Mouse (Mus musculus) midbrain, embryonic 14.5 days (tissue): Measurements from ENCODE around the gene Rap1a. TPM values are rescaled to one million over a fixed set of nuclear protein-coding genes. Genes with fewer than 3 reads are reported as not detected.
"Not testable (repeated sequence)": the region's sequence is repeated elsewhere in the genome, so short reads cannot be mapped to it uniquely, and the experiment has no call there.

Experiments used
- ATAC-seq: fragments of 200-750 bp; cut with Nextera tagmentation; 2 replicates; pipeline ENCODE4 v1.8.0; 2017; ENCODE audit warnings: moderate number of reproducible peaks, moderate library complexity; ENCODE audit not compliant: low FRiP score, low TSS enrichment
- DNase-seq: peaks from one replicate; pipeline ENCODE4 v3.0.0-alpha.2; 2015
- H3K27ac ChIP-seq: fragments of 300-500 bp; sonication (generic); replicated peaks from 2 replicates; pipeline ENCODE4 v1.5.1; 2014; ENCODE audit warnings: mild to moderate bottlenecking, low read depth, low read length, moderate library complexity
- H3K27me3 ChIP-seq: fragments of 300-500 bp; sonication (generic); 2 replicates; pipeline ENCODE4 v1.6.1; 2014; ENCODE audit warnings: low read length, control low read depth, mixed read lengths; ENCODE audit not compliant: control insufficient read depth, insufficient read depth
- H3K36me3 ChIP-seq: fragments of 300-500 bp; sonication (generic); 2 replicates; pipeline ENCODE4 v1.6.1; 2014; ENCODE audit warnings: low read length, control low read depth; ENCODE audit not compliant: control insufficient read depth, insufficient read depth
- H3K4me1 ChIP-seq: fragments of 300-500 bp; sonication (generic); 2 replicates; pipeline ENCODE4 v1.6.1; 2014; ENCODE audit warnings: mild to moderate bottlenecking, antibody characterized with exemption, low read length, control low read depth; ENCODE audit not compliant: control insufficient read depth, insufficient read depth
- H3K4me2 ChIP-seq: fragments of 300-500 bp; sonication (generic); 2 replicates; pipeline ENCODE4 v1.6.1; 2014; ENCODE audit warnings: mild to moderate bottlenecking, low read length, moderate library complexity
- H3K4me3 ChIP-seq: fragments of 300-500 bp; sonication (generic); replicated peaks from 2 replicates; pipeline ENCODE4 v1.5.1; 2014; ENCODE audit warnings: low read depth, low read length
- H3K9ac ChIP-seq: fragments of 300-500 bp; sonication (generic); replicated peaks from 2 replicates; pipeline ENCODE4 v1.6.1; 2014; ENCODE audit warnings: mild to moderate bottlenecking, low read length, moderate library complexity
- H3K9me3 ChIP-seq: fragments of 300-500 bp; sonication (generic); 2 replicates; pipeline ENCODE4 v1.6.1; 2016; ENCODE audit warnings: low read length, control low read depth, mixed read lengths; ENCODE audit not compliant: control insufficient read depth
- WGBS: fragments of 180-500 bp; shearing (Covaris S2); extraction: QIAGEN DNeasy Blood & Tissue Kit; methylation state at CpG from one replicate; pipeline ENCODE4 v1.1.7; 2014; 5-methylcytosine and 5-hydroxymethylcytosine counted together
- polyA plus RNA-seq: library from polyadenylated mRNA; unstranded; fragments of >200 nt; fragmentation: Nextera tagmentation; extraction: Ambion mirVana; gene quantifications from 2 replicates; pipeline ENCODE4 v1.2.1, GENCODE M21; 2014

Gene Rap1a
- polyA plus RNA-seq, 1 experiment from 2014 or later = 59.9 TPM

- WGBS = 80% methylated on average over 5 of the region's 5 CpGs
- Histone ChIP-seq H3K9me3 (no peaks in the 10 kb centered on the region), H3K4me1 (peaks cover 21% of the 10 kb centered on the region), H3K4me3 (no peak overlapping the region), H3K4me2 (no peak overlapping the region), H3K27me3 (peaks cover 6% of the 10 kb centered on the region; the same call in 1 of the 2 replicates), H3K9ac (no peak overlapping the region), H3K27ac (no peak overlapping the region), H3K36me3 (no peaks in the 10 kb centered on the region)
- DNase-seq = no peak
- ATAC-seq = no peak
These were observed 99.7 kb downstream of the Rap1a start for GRCm38 (mm10) chr3:105701399-105701798.

- not testable (repeated sequence) for H3K27me3 ChIP-seq, H3K9ac ChIP-seq, H3K9me3 ChIP-seq, ATAC-seq, H3K27ac ChIP-seq, H3K4me3 ChIP-seq, H3K4me2 ChIP-seq, H3K36me3 ChIP-seq, DNase-seq
- WGBS = 43% methylated on average over 1 of the region's 1 CpGs
- peaks cover 22% of the 10 kb centered on the region for H3K4me1 ChIP-seq
These were observed 100.3 kb downstream of the Rap1a start for GRCm38 (mm10) chr3:105700786-105701185.

GRCm38 (mm10) chr3:105699241-105699933 is 101.7 kb downstream of the Rap1a start:
- no peaks in the 10 kb centered on the region for H3K36me3 ChIP-seq
- no peak for ATAC-seq
- H3K4me1 ChIP-seq = peaks cover 25% of the 10 kb centered on the region
- no peak overlapping the region for H3K27ac ChIP-seq
- 65% methylated on average over 3 of the region's 3 CpGs for WGBS
- H3K9ac ChIP-seq = no peak overlapping the region
- no peak overlapping the region for H3K4me2 ChIP-seq
- H3K27me3 ChIP-seq = peaks cover 6% of the 10 kb centered on the region; the same call in 1 of the 2 replicates
- no peaks in the 10 kb centered on the region for H3K9me3 ChIP-seq
- no peak overlapping the region for H3K4me3 ChIP-seq
- no peak for DNase-seq

GRCm38 (mm10) chr3:105698311-105698710 is 102.8 kb downstream of the Rap1a start:
- H3K4me3 ChIP-seq = no peak overlapping the region
- 96% methylated on average over 1 of the region's 1 CpGs for WGBS
- no peaks in the 10 kb centered on the region for H3K36me3 ChIP-seq
- DNase-seq (no peak), ATAC-seq (no peak)
- no peak overlapping the region for H3K27ac ChIP-seq
- peaks cover 25% of the 10 kb centered on the region for H3K4me1 ChIP-seq
- no peak overlapping the region for H3K9ac ChIP-seq
- H3K9me3 ChIP-seq = no peaks in the 10 kb centered on the region
- peaks cover 4% of the 10 kb centered on the region; the same call in 1 of the 2 replicates for H3K27me3 ChIP-seq
- no peak overlapping the region for H3K4me2 ChIP-seq

GRCm38 (mm10) chr3:105697148-105697441 is 104.0 kb downstream of the Rap1a start:
- ATAC-seq (peak; percentile 32; the same call in 1 of the 2 replicates), DNase-seq (no peak)
- H3K4me2 ChIP-seq = no peak overlapping the region
- H3K9ac ChIP-seq = no peak overlapping the region
- H3K9me3 ChIP-seq = no peaks in the 10 kb centered on the region
- peaks cover 25% of the 10 kb centered on the region for H3K4me1 ChIP-seq
- no peak overlapping the region for H3K4me3 ChIP-seq
- no peaks in the 10 kb centered on the region for H3K36me3 ChIP-seq
- H3K27ac ChIP-seq = 0 out of 2 replicates have a peak overlapping the region, but pooled peaks have one; percentile 74
- H3K27me3 ChIP-seq = no peaks in the 10 kb centered on the region
- WGBS = 64% methylated on average over 5 of the region's 5 CpGs

- no peaks in the 10 kb centered on the region for H3K27me3 ChIP-seq
- peak overlapping the region; percentile 27; the same call in 1 of the 2 replicates for H3K9ac ChIP-seq
- no peaks in the 10 kb centered on the region for H3K36me3 ChIP-seq
- peaks cover 25% of the 10 kb centered on the region for H3K4me1 ChIP-seq
- no peak for DNase-seq
- H3K27ac ChIP-seq = peak overlapping the region; percentile 74
- no peaks in the 10 kb centered on the region for H3K9me3 ChIP-seq
- H3K4me2 ChIP-seq = peak overlapping the region; percentile 45
- H3K4me3 ChIP-seq = no peak overlapping the region
- 39% methylated on average over 17 of the region's 17 CpGs for WGBS
- no peak for ATAC-seq
These were observed 104.6 kb downstream of the Rap1a start for GRCm38 (mm10) chr3:105696387-105697147.

GRCm38 (mm10) chr3:105695476-105696386 is 105.4 kb downstream of the Rap1a start:
- ATAC-seq (peak; percentile 76), DNase-seq (peak; percentile 75)
- Histone ChIP-seq H3K4me1 (peaks cover 25% of the 10 kb centered on the region), H3K36me3 (no peaks in the 10 kb centered on the region), H3K4me2 (peak overlapping the region; percentile 45), H3K4me3 (0 out of 2 replicates have a peak overlapping the region, but pooled peaks have one; percentile 8), H3K27me3 (no peaks in the 10 kb centered on the region), H3K9me3 (no peaks in the 10 kb centered on the region), H3K9ac (peak overlapping the region; percentile 27; the same call in 1 of the 2 replicates), H3K27ac (peak overlapping the region; percentile 74)
- 14% methylated on average over 20 of the region's 20 CpGs for WGBS

- DNase-seq (no peak), ATAC-seq (no peak)
- no peaks in the 10 kb centered on the region for H3K36me3 ChIP-seq
- no peaks in the 10 kb centered on the region for H3K9me3 ChIP-seq
- no peaks in the 10 kb centered on the region for H3K27me3 ChIP-seq
- H3K4me3 ChIP-seq = no peak overlapping the region
- H3K4me1 ChIP-seq = peaks cover 25% of the 10 kb centered on the region
- 82% methylated on average over 14 of the region's 14 CpGs for WGBS
- no peak overlapping the region for H3K4me2 ChIP-seq
- no peak overlapping the region for H3K9ac ChIP-seq
- no peak overlapping the region for H3K27ac ChIP-seq
These were observed 107.6 kb downstream of the Rap1a start for GRCm38 (mm10) chr3:105693327-105694080.
